ENCODE assay signal across 8 mouse cellular contexts in the genomic region with DNA sequence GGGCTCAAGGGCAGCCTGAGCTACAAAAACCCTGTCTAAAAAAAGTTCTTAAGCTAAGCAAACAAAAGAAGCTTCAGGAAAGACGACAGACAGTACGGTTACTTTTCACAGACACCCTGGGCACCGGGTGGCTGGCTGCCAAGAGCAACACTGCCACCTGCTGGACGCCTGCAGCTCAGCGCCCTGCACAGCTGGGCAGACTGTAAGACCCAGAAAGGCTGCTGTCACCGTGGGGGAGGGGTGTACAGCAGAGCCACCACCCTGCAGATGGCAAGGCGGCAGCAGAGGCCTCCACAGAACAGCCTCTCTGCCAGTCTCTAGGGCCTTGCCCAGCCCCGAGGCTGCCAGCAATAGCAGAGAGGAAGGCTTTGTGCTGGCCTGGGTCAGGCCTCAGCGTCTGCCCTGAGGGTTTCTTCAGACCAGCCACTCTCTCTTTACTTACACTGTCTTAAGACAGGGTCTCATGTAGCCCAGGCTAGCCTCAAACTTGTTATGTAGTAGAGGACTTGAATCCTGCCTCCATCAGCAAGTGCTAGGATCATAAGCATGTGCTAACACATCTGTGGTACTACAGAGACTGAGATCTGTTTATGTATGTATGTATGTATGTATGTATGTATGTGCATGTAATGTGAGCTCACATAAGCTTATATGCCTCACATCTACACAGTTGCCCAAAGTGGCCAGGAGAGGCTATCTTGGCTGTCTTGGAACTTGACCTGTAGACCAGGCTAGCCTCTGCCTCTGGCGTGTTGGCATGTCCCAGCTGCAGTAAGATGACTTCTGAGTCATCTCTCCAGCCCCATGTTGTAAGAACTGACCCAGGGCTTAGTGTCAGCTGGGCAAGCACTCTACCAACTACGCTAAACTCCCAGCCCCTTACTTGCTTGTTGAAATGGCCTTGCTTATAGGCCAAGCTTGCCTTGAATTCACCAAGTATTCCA. TPM values are rescaled to one million over a fixed set of nuclear protein-coding genes. Genes with fewer than 3 reads are reported as not detected.
DNase-seq lines count a peak whose midpoint lies in the region; ATAC-seq and TF ChIP-seq lines count a peak whose summit lies in the region.

No protein-coding gene starts in this region.

- H3K27me3 ChIP-seq in G1E (ENCODE audit: insufficient read depth, low read length), result no peaks in the 10 kb centered on the region
- H3K27me3 ChIP-seq in forebrain, embryonic 16.5 days (replicated peaks; ENCODE audit: control insufficient read depth, insufficient read depth, low read length), result no peaks in the 10 kb centered on the region
- no peaks in the 10 kb centered on the region for H3K27me3 ChIP-seq in lung, embryonic 14.5 days (ENCODE audit: insufficient read depth, low read length)

- DNase-seq in G1E (ENCODE audit: low spot score), result peak; percentile 82
- DNase-seq in cerebellum, adult 18-20 months, result peak; percentile 80 to 87
- peak; percentile 77 for DNase-seq in layer of hippocampus, adult 9-10 months (ENCODE audit: low spot score)
- DNase-seq in lung, embryonic 14.5 days, result peak; percentile 92
- peak; percentile 70 for DNase-seq in testis, postnatal 14 days (ENCODE audit: low spot score)

- H3K27ac ChIP-seq in forebrain, embryonic 16.5 days (ENCODE audit: low read length), result peak overlapping the region; percentile 66
- H3K27ac ChIP-seq in lung, embryonic 14.5 days (ENCODE audit: low read depth), result no peak overlapping the region
- H3K27ac ChIP-seq in olfactory bulb, adult 2 months (ENCODE audit: insufficient read depth, low read depth, low read length), result peak overlapping the region; percentile 46; the same call in 1 of the 2 replicates

- WGBS in forebrain, embryonic 16.5 days, result 22% methylated on average over 11 of the region's 11 CpGs
- WGBS in lung, embryonic 14.5 days, result 29% methylated on average over 11 of the region's 11 CpGs
- WGBS in olfactory bulb, adult 2 months, result 17% methylated on average over 11 of the region's 11 CpGs

- H3K4me2 ChIP-seq in forebrain, embryonic 16.5 days (ENCODE audit: low read length), result no peak overlapping the region
- no peak overlapping the region for H3K4me2 ChIP-seq in lung, embryonic 14.5 days

- H3K36me3 ChIP-seq in G1E (replicated peaks), result peaks cover 93% of the 10 kb centered on the region
- H3K36me3 ChIP-seq in forebrain, embryonic 16.5 days (ENCODE audit: control insufficient read depth, insufficient read depth), result no peaks in the 10 kb centered on the region
- peaks cover 50% of the 10 kb centered on the region for H3K36me3 ChIP-seq in lung, embryonic 14.5 days (ENCODE audit: insufficient read depth)

- H3K9ac ChIP-seq in forebrain, embryonic 16.5 days (replicated peaks; ENCODE audit: low read depth, low read length), result no peak overlapping the region
- H3K9ac ChIP-seq in lung, embryonic 14.5 days, result no peak overlapping the region

- no peak for TF ChIP-seq POLR2A in olfactory bulb, adult 2 months (IDR thresholded peaks at IDR 0.05; ENCODE audit: insufficient read depth, low read depth, low read length)

- peak; percentile 98 for TF ChIP-seq CTCF in G1E (IDR thresholded peaks at IDR 0.05; ENCODE audit: low read depth, low read length)
- peak; percentile 98 for TF ChIP-seq CTCF in lung, embryonic 14.5 days (IDR thresholded peaks at IDR 0.05; ENCODE audit: low read depth)
- peak; percentile 97 for TF ChIP-seq CTCF in olfactory bulb, adult 2 months (IDR thresholded peaks at IDR 0.05; ENCODE audit: insufficient read depth, low read depth, low read length)

- peak; percentile 75; the same call in 1 of the 2 replicates for ATAC-seq in G1E (ENCODE audit: extremely low read depth, insufficient number of reproducible peaks, low FRiP score, poor library complexity, severe bottlenecking)
- peak; percentile 89 for ATAC-seq in forebrain, embryonic 16.5 days
- peak; percentile 33 to 49; a peak in 2 of 4 replicates for ATAC-seq in hematopoietic stem cell, adult 5-6 weeks (replicated peaks in 1 of 2; ENCODE audit: insufficient read depth in 1 of 2, low FRiP score in 2 of 2, low TSS enrichment in 1 of 2, low read depth in 1 of 2, poor library complexity in 2 of 2, severe bottlenecking in 2 of 2)
- ATAC-seq in lung, embryonic 14.5 days (ENCODE audit: insufficient read depth), result peak; percentile 42

- no peaks in the 10 kb centered on the region; the same call in 1 of the 2 replicates for H3K9me3 ChIP-seq in G1E (replicated peaks)
- H3K9me3 ChIP-seq in forebrain, embryonic 16.5 days (ENCODE audit: control insufficient read depth, low read length), result no peaks in the 10 kb centered on the region
- H3K9me3 ChIP-seq in lung, embryonic 14.5 days (ENCODE audit: low read depth, low read length), result no peaks in the 10 kb centered on the region

- peaks cover 40% of the 10 kb centered on the region for H3K4me1 ChIP-seq in G1E (ENCODE audit: insufficient read depth, low read depth, low read length)
- H3K4me1 ChIP-seq in forebrain, embryonic 16.5 days (replicated peaks; ENCODE audit: control insufficient read depth, insufficient read depth, low read length), result peaks cover 36% of the 10 kb centered on the region
- H3K4me1 ChIP-seq in lung, embryonic 14.5 days (ENCODE audit: insufficient read depth), result no peaks in the 10 kb centered on the region
- H3K4me1 ChIP-seq in olfactory bulb, adult 2 months (ENCODE audit: control insufficient read depth, insufficient read depth, low read length), result peaks cover 35% of the 10 kb centered on the region

- H3K4me3 ChIP-seq in G1E (ENCODE audit: low read depth, low read length), result no peak overlapping the region
- H3K4me3 ChIP-seq in forebrain, embryonic 16.5 days (replicated peaks; ENCODE audit: low read length), result no peak overlapping the region
- H3K4me3 ChIP-seq in lung, embryonic 14.5 days (ENCODE audit: low read depth, low read length), result no peak overlapping the region
- no peak overlapping the region for H3K4me3 ChIP-seq in olfactory bulb, adult 2 months (ENCODE audit: insufficient read depth, low read depth, low read length)

RNA-seq across cellular contexts. Expression of gene Fbxl18, which starts 17.6 kb away (rescaled TPM):
- total RNA-seq in G1E (2014; fragmentation: Nextera tagmentation) (10.8 and 16.2 TPM in 2 replicates), G1E (2017) (4.6 and 5.5 TPM in 2 replicates)
- polyA plus RNA-seq in G1E (2012), result 14.8 and 21.3 TPM in 2 replicates
- 29.5 and 31.4 TPM in 2 replicates for polyA plus RNA-seq in forebrain, embryonic 16.5 days (2015; fragmentation: Nextera tagmentation; extraction: Ambion mirVana)
- 1.8 and 5.8 TPM in 2 replicates for total RNA-seq in hematopoietic stem cell, adult 5-6 weeks (2017)
- polyA plus RNA-seq in lung, embryonic 14.5 days (2014; fragmentation: Nextera tagmentation; extraction: Ambion mirVana), result 11.2 and 11.8 TPM in 2 replicates
- not detected in 2 replicates for polyA plus RNA-seq in olfactory bulb, adult 2 months (2012; ENCODE audit: insufficient read depth, insufficient read length, low replicate concordance, missing spikeins)

RNA-seq across cellular contexts. Expression of gene Actb, which starts 28.9 kb away (rescaled TPM):
- 5,110 and 5,465 TPM in 2 replicates for total RNA-seq in G1E (2014; fragmentation: Nextera tagmentation)
- total RNA-seq in G1E (2017), result 4,783 and 4,919 TPM in 2 replicates
- polyA plus RNA-seq in G1E (2012), result 1,879 and 3,214 TPM in 2 replicates
- 15,087 and 15,431 TPM in 2 replicates for polyA plus RNA-seq in forebrain, embryonic 16.5 days (2015; fragmentation: Nextera tagmentation; extraction: Ambion mirVana)
- total RNA-seq in hematopoietic stem cell, adult 5-6 weeks (2017), result 2,681 and 4,323 TPM in 2 replicates
- polyA plus RNA-seq in lung, embryonic 14.5 days (2014; fragmentation: Nextera tagmentation; extraction: Ambion mirVana), result 16,801 and 17,929 TPM in 2 replicates
- 1,129 and 2,319 TPM in 2 replicates for polyA plus RNA-seq in olfactory bulb, adult 2 months (2012; ENCODE audit: insufficient read depth, insufficient read length, low replicate concordance, missing spikeins)

Comparison
In these comparisons a context has a peak if more than half of its experiments do, and no peak if none do; other contexts are left out.
1. RNA of gene Fbxl18, which starts 17.6 kb away (polyA plus RNA-seq): 29.5 to 31.4 TPM in forebrain, embryonic 16.5 days, 14.8 to 21.3 TPM in G1E and 11.2 to 11.8 TPM in lung, embryonic 14.5 days; not detected in olfactory bulb, adult 2 months; every median in the first group is over 10 times any median in the second.
2. Peak in every context shown above with its lines, with median percentiles within 50 percentile points of each other: ATAC-seq, DNase-seq and CTCF ChIP-seq.